Mouse (Mus musculus) left cerebral cortex, adult 2 months (tissue): ENCODE results near the gene Ush2a. TPM values are rescaled to one million over a fixed set of nuclear protein-coding genes. Genes with fewer than 3 reads are reported as not detected.
A peak's percentile ranks its signal among the peaks of the same experiment; 100 is the strongest.

Experiments
- DNase-seq, 2 experiments: peaks; one replicate each; pipeline ENCODE4 v3.0.0; 2021 to 2022; ENCODE audit warnings: low spot score in 2 of 2, mixed read lengths in 1 of 2; ENCODE audit errors: extremely low spot score in 1 of 2
- H3K27ac ChIP-seq: fragments of 200-600 bp; 2 replicates; pipeline ENCODE4 v1.8.1; 2022
- H3K4me3 ChIP-seq: fragments of 200-600 bp; 2 replicates; pipeline ENCODE4 v1.8.1; 2022
- CTCF ChIP-seq: fragments of 200-600 bp; IDR thresholded peaks from 2 replicates; pipeline ENCODE4 v1.8.1; 2022; ENCODE audit warnings: antibody characterized with exemption, mild to moderate bottlenecking, moderate library complexity
- intact Hi-C: fragments of 180-260 bp; cut with DNase I; formaldehyde crosslinking; loops from one replicate; pipeline ENCODE4 v1.15.1; 2025
- total RNA-seq, 2 experiments: library from RNA; stranded (reverse); gene quantifications; 2 replicates each; pipeline ENCODE4 v1.2.3; 2021

Ush2a gene
- total RNA-seq, 2 experiments from 2014 or later = 0.05 to 0.37 TPM

GRCm38 (mm10) chr1:188708694-188709093, 446.9 kb downstream of the Ush2a start:
- no peak for DNase-seq
- intact Hi-C loops = no loop called here
- Histone ChIP-seq H3K4me3 (no peak overlapping the region), H3K27ac (no peak overlapping the region)
- no peak for TF ChIP-seq CTCF

- DNase-seq = peak in 1 of 2 experiments; percentile 17
- TF ChIP-seq CTCF = no peak
- intact Hi-C loops = no loop called here
- H3K4me3 ChIP-seq = no peak overlapping the region
- H3K27ac ChIP-seq = no peak overlapping the region
These were observed 452.3 kb downstream of the Ush2a start for GRCm38 (mm10) chr1:188714131-188714530.

- H3K4me3 ChIP-seq = no peak overlapping the region
- DNase-seq = no peak
- TF ChIP-seq CTCF = no peak
- intact Hi-C loops = no loop called here
- H3K27ac ChIP-seq = no peak overlapping the region
These were observed 453.1 kb downstream of the Ush2a start for GRCm38 (mm10) chr1:188714941-188715340.

- H3K27ac ChIP-seq = no peak overlapping the region
- no peak for DNase-seq
- intact Hi-C loops = no loop called here
- no peak overlapping the region for H3K4me3 ChIP-seq
- no peak for TF ChIP-seq CTCF
These were observed 455.1 kb downstream of the Ush2a start for GRCm38 (mm10) chr1:188716886-188717285.

- TF ChIP-seq CTCF = no peak
- no peak overlapping the region for H3K27ac ChIP-seq
- no peak overlapping the region for H3K4me3 ChIP-seq
- no peak for DNase-seq
- intact Hi-C loops = no loop called here
These were observed 463.5 kb downstream of the Ush2a start for GRCm38 (mm10) chr1:188725122-188725995.

- DNase-seq = no peak
- no peak overlapping the region for H3K4me3 ChIP-seq
- intact Hi-C loops = no loop called here
- TF ChIP-seq CTCF = no peak
- H3K27ac ChIP-seq = no peak overlapping the region
These were observed 465.1 kb downstream of the Ush2a start for GRCm38 (mm10) chr1:188726937-188727336.

GRCm38 (mm10) chr1:188728625-188729024, 466.8 kb downstream of the Ush2a start:
- no peak overlapping the region for H3K4me3 ChIP-seq
- peak; percentile 41 for TF ChIP-seq CTCF
- intact Hi-C loops = no loop called here
- DNase-seq = no peak
- H3K27ac ChIP-seq = no peak overlapping the region

GRCm38 (mm10) chr1:188729179-188729578, 467.4 kb downstream of the Ush2a start:
- intact Hi-C loops = no loop called here
- H3K4me3 ChIP-seq = no peak overlapping the region
- no peak for DNase-seq
- H3K27ac ChIP-seq = no peak overlapping the region
- no peak for TF ChIP-seq CTCF

- DNase-seq = no peak
- Histone ChIP-seq H3K27ac (no peak overlapping the region), H3K4me3 (no peak overlapping the region)
- TF ChIP-seq CTCF = no peak
- intact Hi-C loops = no loop called here
These were observed 473.0 kb downstream of the Ush2a start for GRCm38 (mm10) chr1:188734741-188735266.

- no peak for DNase-seq
- Histone ChIP-seq H3K4me3 (no peak overlapping the region), H3K27ac (no peak overlapping the region)
- no peak for TF ChIP-seq CTCF
- intact Hi-C loops = no loop called here
These were observed 481.1 kb downstream of the Ush2a start for GRCm38 (mm10) chr1:188742971-188743370.

GRCm38 (mm10) chr1:188755031-188755430, 493.2 kb downstream of the Ush2a start:
- Histone ChIP-seq H3K4me3 (no peak overlapping the region), H3K27ac (no peak overlapping the region)
- no peak for DNase-seq
- TF ChIP-seq CTCF = no peak
- intact Hi-C loops = no loop called here

- TF ChIP-seq CTCF = no peak
- no peak for DNase-seq
- H3K27ac ChIP-seq = no peak overlapping the region
- H3K4me3 ChIP-seq = no peak overlapping the region
- intact Hi-C loops = no loop called here
These were observed 498.7 kb downstream of the Ush2a start for GRCm38 (mm10) chr1:188760515-188760914.

- H3K27ac ChIP-seq = no peak overlapping the region
- intact Hi-C loops = no loop called here
- TF ChIP-seq CTCF = no peak
- DNase-seq = no peak
- no peak overlapping the region for H3K4me3 ChIP-seq
These were observed 500.6 kb downstream of the Ush2a start for GRCm38 (mm10) chr1:188762463-188762862.
